Mouse (Mus musculus) retina, embryonic 14.5 days (tissue): ENCODE measurements around the gene Oprl1.

ENCODE experiments used
- DNase-seq: peaks from one replicate; pipeline ENCODE4 v3.0.0-alpha.2; 2015; ENCODE audit warnings: low spot score

Oprl1 gene

DNA sequence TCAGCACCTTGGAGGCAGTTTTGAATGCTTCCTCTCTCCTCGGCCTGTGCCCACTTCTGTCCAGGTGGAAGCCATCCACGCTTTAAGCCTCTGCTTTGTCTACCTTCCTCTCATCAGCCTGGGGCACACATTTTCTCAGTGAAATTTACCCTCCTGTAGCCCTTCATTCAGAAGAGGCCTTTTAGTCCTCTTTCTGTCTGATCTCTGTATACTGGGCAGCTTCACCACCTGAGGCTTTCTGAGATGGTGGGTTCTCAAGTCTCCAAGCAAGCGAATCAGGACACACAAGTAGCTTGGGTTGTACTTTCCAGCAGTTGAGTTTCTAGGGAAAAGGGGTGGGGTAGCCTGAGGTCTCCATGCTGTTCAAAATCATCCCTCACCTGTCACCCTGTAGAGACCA is 22.5 kb upstream of the Oprl1 start:
- no peak for DNase-seq

GRCm38 (mm10) chr2:181693339-181694280 is 21.2 kb upstream of the Oprl1 start, which contains the start of gene Rgs19:
Rgs19 (minus strand) TSS chr2:181693977.
- peak; percentile 77 for DNase-seq

GRCm38 (mm10) chr2:181694581-181694980 is 20.2 kb upstream of the Oprl1 start:
- no peak for DNase-seq

DNA sequence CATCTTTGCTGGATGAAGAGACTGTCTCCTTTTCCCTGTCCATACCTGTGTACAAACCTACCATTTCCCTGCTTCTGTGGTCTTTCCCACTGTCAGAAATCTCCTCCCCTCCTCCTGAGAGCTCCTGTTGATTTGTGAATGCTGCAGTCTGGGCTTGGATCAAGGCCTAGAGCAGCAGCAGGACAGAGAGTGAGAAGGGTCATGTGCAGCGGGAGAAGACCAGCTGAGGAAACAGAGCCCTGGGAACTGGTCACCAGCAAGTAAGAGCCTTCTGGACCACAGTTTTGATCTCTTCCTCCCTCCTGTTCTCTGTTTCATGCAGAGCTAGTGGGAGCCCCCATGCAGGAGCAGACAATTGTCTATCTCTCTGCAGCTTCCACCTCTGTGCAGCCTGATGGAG is 19.0 kb upstream of the Oprl1 start:
- DNase-seq, result no peak

DNA sequence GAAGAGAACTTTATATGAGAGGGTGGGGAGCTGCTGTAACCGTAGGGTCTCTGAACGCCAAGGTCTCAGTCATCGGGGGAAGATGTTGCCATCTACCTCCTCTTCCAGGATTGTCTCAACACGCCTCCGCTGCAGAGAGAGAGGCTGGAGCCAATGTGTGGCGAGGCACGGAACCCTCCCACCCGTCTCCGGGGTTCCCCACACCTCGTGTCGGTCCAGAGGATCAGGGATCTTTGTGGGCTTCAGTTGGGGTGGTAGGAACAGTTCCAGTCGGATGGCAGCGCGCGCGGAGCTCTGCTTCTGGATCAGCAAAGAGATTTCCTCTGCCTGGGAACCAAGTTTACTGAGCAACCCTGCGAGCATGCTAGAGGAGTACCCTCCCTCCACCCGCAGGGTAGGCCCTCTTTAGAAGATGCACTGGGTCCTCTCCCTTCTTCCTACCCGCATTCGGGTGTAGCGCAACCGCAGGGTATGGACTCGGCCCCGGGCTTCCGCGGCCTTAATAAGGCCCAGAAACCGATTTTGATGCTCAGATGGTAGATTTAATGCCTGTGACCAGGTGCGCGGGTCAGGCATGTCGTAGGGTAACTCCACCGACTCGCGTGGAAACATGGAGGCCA is 17.9 kb upstream of the Oprl1 start:
- no peak for DNase-seq

DNA sequence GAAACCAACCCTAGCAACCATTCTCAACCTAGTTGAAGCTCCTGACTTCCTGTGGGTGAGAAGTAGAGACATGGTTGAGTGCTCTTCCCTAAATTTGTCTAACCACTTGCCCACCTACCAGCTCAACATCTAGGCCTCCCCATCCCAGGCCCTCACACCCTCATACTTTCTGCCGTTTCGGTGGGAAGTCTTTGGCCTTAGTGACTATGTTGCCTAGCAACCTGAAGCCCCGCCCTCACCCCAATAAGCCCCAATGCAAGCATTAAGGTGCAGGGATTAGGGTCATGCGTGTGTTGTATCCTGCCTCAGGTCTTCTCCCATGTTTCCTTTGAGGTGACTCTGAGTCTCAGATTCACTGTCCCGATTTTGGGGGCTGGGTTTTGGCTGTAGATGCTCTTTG is 16.6 kb upstream of the Oprl1 start, which contains the start of gene Lkaaear1:
Gene Lkaaear1, minus strand, starts transcription at position 202 of the 400 bp plus-strand sequence.
- no peak for DNase-seq

DNA sequence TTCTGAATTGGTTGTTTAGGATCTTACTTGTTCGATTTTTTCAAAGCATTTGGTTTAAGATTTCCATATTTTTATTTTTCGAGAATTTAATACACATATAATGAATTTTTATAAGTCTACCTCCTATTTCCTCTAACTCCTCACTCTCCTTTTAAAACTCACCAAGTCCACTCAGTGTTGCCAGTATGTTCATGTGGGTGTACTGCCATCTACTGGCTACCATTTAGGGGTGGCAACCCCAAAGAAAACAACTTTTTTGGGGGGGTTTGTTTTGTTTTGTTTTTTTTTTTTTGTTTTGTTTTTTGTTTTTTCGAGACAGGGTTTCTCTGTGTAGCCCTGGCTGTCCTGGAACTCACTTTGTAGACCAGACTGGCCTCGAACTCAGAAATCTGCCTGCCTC is 8.1 kb upstream of the Oprl1 start:
- peak; percentile 46 for DNase-seq

DNA sequence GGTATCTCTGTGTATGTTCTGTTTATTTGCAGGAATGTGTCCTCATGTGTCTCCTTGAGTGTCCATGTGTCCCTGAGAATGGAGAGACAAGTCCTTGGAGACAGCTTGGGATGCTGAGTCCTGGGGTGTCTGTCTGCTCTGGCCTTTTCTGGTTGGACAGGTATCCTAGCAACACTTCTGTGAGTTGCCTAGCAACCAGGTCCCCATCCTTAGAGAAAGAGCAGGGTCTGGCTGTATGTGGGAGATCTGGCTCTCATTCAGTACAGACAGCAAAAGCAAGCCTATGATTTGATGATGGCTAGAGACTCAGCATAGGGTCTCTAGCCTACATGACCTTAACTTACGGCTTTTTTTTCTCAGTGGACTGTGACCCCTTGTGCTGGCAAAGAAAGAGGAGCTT is 1.1 kb upstream of the Oprl1 start:
- DNase-seq, result peak; percentile 24

- no peak for DNase-seq
These were observed 566 bp downstream of the Oprl1 start for GRCm38 (mm10) chr2:181715382-181715781.

- no peak for DNase-seq
These were observed 2.2 kb downstream of the Oprl1 start for GRCm38 (mm10) chr2:181716991-181717390.

GRCm38 (mm10) chr2:181720061-181720460 is 5.2 kb downstream of the Oprl1 start:
- DNase-seq, result no peak

GRCm38 (mm10) chr2:181721200-181721599 is 6.4 kb downstream of the Oprl1 start:
- no peak for DNase-seq

GRCm38 (mm10) chr2:181722213-181722612 is 7.4 kb downstream of the Oprl1 start:
- DNase-seq, result peak; percentile 79

GRCm38 (mm10) chr2:181727659-181728262 is 12.9 kb downstream of the Oprl1 start:
- no peak for DNase-seq

- DNase-seq, result no peak
These were observed 15.2 kb downstream of the Oprl1 start for GRCm38 (mm10) chr2:181730051-181730450.

- DNase-seq, result no peak
These were observed 37.8 kb downstream of the Oprl1 start for GRCm38 (mm10) chr2:181752626-181753025.

GRCm38 (mm10) chr2:181758147-181758725 is 43.4 kb downstream of the Oprl1 start:
- no peak for DNase-seq

- DNase-seq, result peak; percentile 67
These were observed 44.2 kb downstream of the Oprl1 start for GRCm38 (mm10) chr2:181759041-181759440.

GRCm38 (mm10) chr2:181763006-181763830 is 48.4 kb downstream of the Oprl1 start, which contains the start of gene Myt1:
Myt1 (plus strand) TSS chr2:181763332.
- DNase-seq, result peak; percentile 69

GRCm38 (mm10) chr2:181763886-181764527 is 49.2 kb downstream of the Oprl1 start:
- peak; percentile 77 for DNase-seq

- peak; percentile 80 for DNase-seq
These were observed 49.8 kb downstream of the Oprl1 start for GRCm38 (mm10) chr2:181764600-181764999.
